Mouse (Mus musculus): Measurements from ENCODE around the gene Pygo1.

- no peak for TF ChIP-seq POLR2A (IDR thresholded peaks at IDR 0.05; ENCODE audit: insufficient read length, low read depth)
- TF ChIP-seq SRF (IDR thresholded peaks at IDR 0.05; ENCODE audit: control insufficient read depth, insufficient read length, low read depth) = no peak
- no peak for TF ChIP-seq MYOG (IDR thresholded peaks at IDR 0.05; ENCODE audit: control insufficient read depth in 1 of 3, insufficient read depth in 1 of 3, insufficient read length in 2 of 3, low read depth in 2 of 3)
- TF ChIP-seq MAX (IDR thresholded peaks at IDR 0.05; ENCODE audit: low read depth) = no peak
- no peak for TF ChIP-seq E2F4 (IDR thresholded peaks at IDR 0.05; ENCODE audit: insufficient read depth)
- TF ChIP-seq MYOD1 (IDR thresholded peaks at IDR 0.05; ENCODE audit: control insufficient read depth in 1 of 3, insufficient read length in 2 of 3, low read depth in 2 of 3) = no peak
- TF ChIP-seq CEBPB (IDR thresholded peaks at IDR 0.05; ENCODE audit: insufficient read depth, poor library complexity, severe bottlenecking) = no peak
Measured at GRCm38 (mm10) chr9:72894796-72895352, 30.6 kb upstream of the Pygo1 start.

All from myocyte (in vitro differentiated cells).